Mouse (Mus musculus) large intestine, adult 2 months (tissue): ENCODE measurements around the gene Ints14. TPM values are rescaled to one million over a fixed set of nuclear protein-coding genes. Genes with fewer than 3 reads are reported as not detected.
"Not testable (repeated sequence)": the region's sequence is repeated elsewhere in the genome, so short reads cannot be mapped to it uniquely, and the experiment has no call there.

Experiments
- DNase-seq: peaks from one replicate; pipeline ENCODE4 v3.0.0-alpha.2; 2012; ENCODE audit warnings: low read depth, low spot score
- WGBS: fragments of 180-500 bp; shearing (Covaris S2); methylation state at CpG from one replicate; pipeline ENCODE4 v1.1.7; 2018; 5-methylcytosine and 5-hydroxymethylcytosine counted together
- polyA plus RNA-seq: library from polyadenylated mRNA; depleted of rRNA; stranded (reverse); fragments of >200 nt; gene quantifications from 2 replicates; pipeline ENCODE4 v1.2.3, GENCODE M21; 2012

Ints14 gene
- polyA plus RNA-seq, 1 experiment: 13.5 TPM

GRCm38 (mm10) chr9:64947483-64948095, 13.1 kb upstream of the Ints14 start:
- 88% methylated on average over 9 of the region's 9 CpGs for WGBS
- no peak for DNase-seq

GRCm38 (mm10) chr9:64951161-64951657, 9.5 kb upstream of the Ints14 start, which contains the start of gene Slc24a1:
TSS of gene Slc24a1 (minus strand) at chr9:64951607.
- WGBS: 47% methylated on average over 11 of the region's 11 CpGs
- DNase-seq: no peak

- WGBS: 27% methylated on average over 5 of the region's 5 CpGs
- no peak for DNase-seq
Measured at GRCm38 (mm10) chr9:64952055-64952454, 8.7 kb upstream of the Ints14 start.

GRCm38 (mm10) chr9:64953190-64953589, 7.5 kb upstream of the Ints14 start:
- WGBS: 38% methylated on average over 7 of the region's 7 CpGs
- DNase-seq: no peak

- no peak for DNase-seq
- WGBS: 7% methylated on average over 12 of the region's 12 CpGs
Measured at GRCm38 (mm10) chr9:64956337-64956736, 4.4 kb upstream of the Ints14 start.

GRCm38 (mm10) chr9:64957276-64957675, 3.4 kb upstream of the Ints14 start:
- no peak for DNase-seq
- 85% methylated on average over 3 of the region's 3 CpGs for WGBS

GRCm38 (mm10) chr9:64960978-64961320, 244 bp downstream of the Ints14 start:
- 0% methylated on average over 17 of the region's 17 CpGs for WGBS

GRCm38 (mm10) chr9:64980548-64980947, 19.8 kb downstream of the Ints14 start:
- 61% methylated on average over 3 of the region's 3 CpGs for WGBS
- no peak for DNase-seq

More at GRCm38 (mm10) chr9:64960978-64961320, 244 bp downstream of the Ints14 start:
- DNase-seq: no peak

- no peak for DNase-seq
Measured at GRCm38 (mm10) chr9:64981904-64982303, 21.2 kb downstream of the Ints14 start.

GRCm38 (mm10) chr9:64985037-64985794, 24.5 kb downstream of the Ints14 start:
- WGBS: 49% methylated on average over 8 of the region's 8 CpGs
- no peak for DNase-seq

More at GRCm38 (mm10) chr9:64981904-64982303, 21.2 kb downstream of the Ints14 start:
- WGBS: 70% methylated on average over 1 of the region's 1 CpGs

GRCm38 (mm10) chr9:64985807-64986206, 25.1 kb downstream of the Ints14 start:
- 87% methylated on average over 9 of the region's 9 CpGs for WGBS
- DNase-seq: no peak

- WGBS: 92% methylated on average over 2 of the region's 2 CpGs
- DNase-seq: no peak
Measured at GRCm38 (mm10) chr9:64987651-64988050, 26.9 kb downstream of the Ints14 start.

- no peak for DNase-seq
- WGBS: 88% methylated on average over 6 of the region's 6 CpGs
Measured at GRCm38 (mm10) chr9:64988443-64988842, 27.7 kb downstream of the Ints14 start.

GRCm38 (mm10) chr9:64990291-64990690, 29.6 kb downstream of the Ints14 start:
- WGBS: 86% methylated on average over 7 of the region's 7 CpGs
- no peak for DNase-seq

GRCm38 (mm10) chr9:64995464-64995863, 34.8 kb downstream of the Ints14 start:
- not testable (repeated sequence) for DNase-seq
- WGBS: 86% methylated on average over 1 of the region's 1 CpGs

GRCm38 (mm10) chr9:65001481-65001880, 40.8 kb downstream of the Ints14 start:
- WGBS: 81% methylated on average over 4 of the region's 4 CpGs
- DNase-seq: no peak

GRCm38 (mm10) chr9:65005737-65006136, 45.0 kb downstream of the Ints14 start:
- 94% methylated on average over 8 of the region's 8 CpGs for WGBS
- DNase-seq: no peak

GRCm38 (mm10) chr9:65010632-65011031, 49.9 kb downstream of the Ints14 start:
- WGBS: 71% methylated on average over 8 of the region's 8 CpGs
- DNase-seq: no peak

GRCm38 (mm10) chr9:65011304-65011703, 50.6 kb downstream of the Ints14 start:
- 47% methylated on average over 6 of the region's 6 CpGs for WGBS
- no peak for DNase-seq

GRCm38 (mm10) chr9:65015461-65016222, 54.9 kb downstream of the Ints14 start:
- 56% methylated on average over 7 of the region's 7 CpGs for WGBS
- no peak for DNase-seq
